Mouse (Mus musculus) midbrain, embryonic 12.5 days (tissue): Measurements from ENCODE around the gene Gm20388. TPM values are rescaled to one million over a fixed set of nuclear protein-coding genes. Genes with fewer than 3 reads are reported as not detected.

Experiments
- ATAC-seq: fragments of 200-750 bp; cut with Nextera tagmentation; 2 replicates; pipeline ENCODE4 v1.8.0; 2017; ENCODE audit warnings: low read depth, moderate TSS enrichment, moderate library complexity; ENCODE audit not compliant: low FRiP score
- H3K27ac ChIP-seq: fragments of 300-500 bp; sonication (generic); replicated peaks from 2 replicates; pipeline ENCODE4 v1.5.1; 2016; ENCODE audit warnings: mild to moderate bottlenecking
- H3K27me3 ChIP-seq: fragments of 300-500 bp; sonication (generic); 2 replicates; pipeline ENCODE4 v1.6.1; 2016; ENCODE audit warnings: mild to moderate bottlenecking
- H3K36me3 ChIP-seq: fragments of 300-500 bp; sonication (generic); 2 replicates; pipeline ENCODE4 v1.6.1; 2016
- H3K4me1 ChIP-seq: fragments of 300-500 bp; sonication (generic); 2 replicates; pipeline ENCODE4 v1.6.1; 2016
- H3K4me2 ChIP-seq: fragments of 300-500 bp; sonication (generic); replicated peaks from 2 replicates; pipeline ENCODE4 v1.6.1; 2016; ENCODE audit warnings: mild to moderate bottlenecking, moderate library complexity
- H3K4me3 ChIP-seq: fragments of 300-500 bp; sonication (generic); 2 replicates; pipeline ENCODE4 v1.5.1; 2016; ENCODE audit warnings: mild to moderate bottlenecking
- H3K9ac ChIP-seq: fragments of 300-500 bp; sonication (generic); replicated peaks from 2 replicates; pipeline ENCODE4 v1.6.1; 2016; ENCODE audit warnings: mild to moderate bottlenecking, moderate library complexity
- H3K9me3 ChIP-seq: fragments of 300-500 bp; sonication (generic); 2 replicates; pipeline ENCODE4 v1.6.1; 2016; ENCODE audit warnings: mild to moderate bottlenecking
- WGBS: fragments of 180-500 bp; shearing (Covaris S2); methylation state at CpG from one replicate; pipeline ENCODE4 v1.1.7; 2016; 5-methylcytosine and 5-hydroxymethylcytosine counted together
- polyA plus RNA-seq: library from polyadenylated mRNA; unstranded; fragments of >200 nt; fragmentation: Nextera tagmentation; extraction: Ambion mirVana; gene quantifications from 2 replicates; pipeline ENCODE4 v1.2.1, GENCODE M21; 2016

Gene Gm20388
- polyA plus RNA-seq, 1 experiment from 2014 or later, result not detected

DNA sequence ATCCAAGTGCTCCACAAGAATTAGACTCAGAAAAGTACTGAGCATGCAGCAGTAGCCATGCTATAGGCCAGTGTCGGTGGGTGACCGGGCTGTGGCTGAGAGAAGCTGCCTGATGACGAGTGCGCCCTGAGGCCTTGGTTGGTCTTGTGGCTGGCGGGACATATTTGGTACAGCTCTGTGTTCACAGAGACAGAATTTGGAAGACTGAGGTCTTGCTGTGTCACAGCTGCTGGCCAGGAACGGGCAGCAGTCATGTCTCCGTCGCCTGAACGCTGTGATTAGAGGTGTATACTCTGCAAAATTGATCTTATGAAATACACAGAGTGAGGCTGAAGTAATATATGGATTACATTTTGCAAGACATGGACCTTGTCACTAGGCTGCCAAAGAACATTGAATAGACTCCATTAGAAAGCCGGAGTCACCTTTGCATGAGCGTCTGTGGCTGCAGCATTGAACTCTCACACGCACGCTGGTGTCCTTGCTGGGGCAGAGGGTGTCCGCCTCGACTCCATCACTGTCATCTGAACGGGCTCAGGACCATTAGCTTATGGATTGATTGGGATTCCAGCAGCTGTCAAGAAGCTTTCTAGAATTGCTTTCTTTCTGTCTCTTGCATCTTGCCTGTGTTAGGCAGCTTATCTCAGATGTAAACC lies 5.7 kb downstream of the Gm20388 start:
- H3K4me3 ChIP-seq, result no peak overlapping the region
- no peaks in the 10 kb centered on the region for H3K27me3 ChIP-seq
- no peak for ATAC-seq
- no peak overlapping the region for H3K9ac ChIP-seq
- 0 out of 2 replicates have a peak overlapping the region, but pooled peaks have one; percentile 3 for H3K27ac ChIP-seq
- H3K9me3 ChIP-seq, result no peaks in the 10 kb centered on the region
- 88% methylated on average over 16 of the region's 16 CpGs for WGBS
- no peak overlapping the region for H3K4me2 ChIP-seq
- H3K4me1 ChIP-seq, result peaks cover 50% of the 10 kb centered on the region
- H3K36me3 ChIP-seq, result peaks cover 11% of the 10 kb centered on the region; the same call in 1 of the 2 replicates

DNA sequence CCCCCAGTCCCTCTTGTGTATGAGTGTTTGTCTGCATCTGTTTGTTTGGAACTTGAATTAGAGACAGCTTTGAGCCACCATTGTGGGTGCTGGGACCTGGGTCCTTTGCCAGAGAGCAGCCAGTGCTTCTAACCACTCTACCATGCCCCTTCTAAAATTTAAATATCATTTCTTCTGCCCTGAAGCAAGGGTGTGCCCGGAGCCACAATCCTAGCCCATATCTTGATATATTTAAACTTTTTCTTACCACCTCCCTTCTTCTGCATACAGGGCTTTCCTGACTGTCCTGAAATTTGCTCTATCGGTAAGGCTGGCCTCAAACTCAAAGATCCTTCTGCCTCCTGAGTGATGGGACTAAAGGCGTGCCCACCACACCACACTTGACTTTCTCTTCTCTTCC lies 6.8 kb downstream of the Gm20388 start:
- Histone ChIP-seq H3K4me3 (no peak overlapping the region), H3K9ac (no peak overlapping the region), H3K27me3 (no peaks in the 10 kb centered on the region), H3K9me3 (no peaks in the 10 kb centered on the region), H3K36me3 (peaks cover 11% of the 10 kb centered on the region; the same call in 1 of the 2 replicates), H3K4me2 (no peak overlapping the region), H3K27ac (no peak overlapping the region), H3K4me1 (peaks cover 45% of the 10 kb centered on the region)
- no peak for ATAC-seq
- 97% methylated on average over 3 of the region's 3 CpGs for WGBS

DNA sequence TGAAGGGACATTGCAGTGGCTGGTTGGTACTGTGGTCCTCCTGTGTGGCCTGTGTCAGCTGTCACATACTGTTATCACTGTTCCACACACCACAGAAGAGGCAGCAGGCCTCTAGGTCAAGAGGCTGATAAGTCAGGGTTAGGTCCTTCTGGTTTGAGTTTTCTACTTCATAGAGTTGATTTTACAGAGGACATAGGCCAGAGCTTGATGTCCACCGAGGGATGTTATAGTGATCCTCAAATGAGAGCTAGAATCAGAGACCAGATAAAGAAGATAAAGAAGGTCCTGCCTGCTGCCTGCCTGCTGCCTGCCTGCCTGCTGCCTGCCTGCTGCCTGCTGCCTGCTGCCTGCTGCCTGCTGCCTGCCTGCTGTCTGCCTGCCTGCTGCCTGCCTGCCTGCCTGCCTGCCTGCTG lies 7.5 kb downstream of the Gm20388 start:
- Histone ChIP-seq H3K27me3 (no peaks in the 10 kb centered on the region), H3K4me2 (no peak overlapping the region), H3K4me1 (peaks cover 39% of the 10 kb centered on the region), H3K9ac (no peak overlapping the region), H3K4me3 (no peak overlapping the region), H3K9me3 (no peaks in the 10 kb centered on the region), H3K27ac (no peak overlapping the region), H3K36me3 (peaks cover 11% of the 10 kb centered on the region; the same call in 1 of the 2 replicates)
- WGBS, result 76% methylated on average over 1 of the region's 1 CpGs
- no peak for ATAC-seq

DNA sequence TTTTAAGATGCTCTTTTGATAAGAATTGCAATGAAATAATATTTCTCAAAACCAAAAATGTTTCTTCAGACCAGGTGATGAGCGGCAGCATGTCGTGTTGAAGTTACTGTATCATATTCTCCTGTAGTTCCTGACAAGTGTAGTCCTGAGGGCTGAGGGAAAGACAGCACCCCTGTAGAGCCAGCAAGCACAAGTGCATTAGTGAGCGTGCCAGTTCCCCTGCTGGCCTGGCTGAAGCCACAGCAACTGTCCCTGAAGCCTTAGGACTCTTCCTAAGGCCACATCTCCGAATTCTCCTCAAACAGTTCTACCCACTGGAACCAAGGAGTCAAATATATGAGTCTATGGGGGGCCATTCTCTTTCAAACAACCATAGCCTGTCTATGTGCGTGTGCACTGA lies 12.6 kb downstream of the Gm20388 start:
- ATAC-seq, result no peak
- no peak overlapping the region for H3K4me2 ChIP-seq
- H3K4me1 ChIP-seq, result peaks cover 13% of the 10 kb centered on the region; the same call in 1 of the 2 replicates
- H3K9me3 ChIP-seq, result no peaks in the 10 kb centered on the region
- H3K4me3 ChIP-seq, result no peak overlapping the region
- H3K27ac ChIP-seq, result no peak overlapping the region
- H3K27me3 ChIP-seq, result no peaks in the 10 kb centered on the region
- 88% methylated on average over 5 of the region's 5 CpGs for WGBS
- H3K36me3 ChIP-seq, result peaks cover 17% of the 10 kb centered on the region; the same call in 1 of the 2 replicates
- no peak overlapping the region for H3K9ac ChIP-seq

DNA sequence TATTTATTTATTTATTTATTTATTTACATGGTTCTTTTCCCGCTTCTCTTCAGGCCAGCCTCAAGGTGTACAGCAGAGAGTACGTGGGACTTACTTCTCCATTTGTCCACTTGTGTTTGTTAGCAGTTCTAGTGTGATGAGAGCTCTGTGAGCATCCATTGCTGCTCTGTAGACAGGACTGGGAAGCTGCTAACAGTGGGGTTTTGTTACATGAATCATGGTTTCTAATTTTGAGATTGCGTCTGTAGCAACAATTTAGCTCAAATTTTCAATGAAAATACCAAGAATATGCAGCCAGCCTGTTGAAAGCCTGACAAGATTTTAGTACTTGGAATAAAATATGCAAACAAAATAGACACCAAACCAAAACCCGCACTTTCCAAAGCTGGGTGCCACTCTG lies 14.8 kb downstream of the Gm20388 start:
- Histone ChIP-seq H3K4me1 (peaks cover 17% of the 10 kb centered on the region; the same call in 1 of the 2 replicates), H3K27me3 (no peaks in the 10 kb centered on the region), H3K4me2 (no peak overlapping the region), H3K36me3 (0 out of 2 replicates have a peak, but pooled peaks cover 11% of the 10 kb centered on the region), H3K4me3 (no peak overlapping the region), H3K9ac (no peak overlapping the region), H3K9me3 (no peaks in the 10 kb centered on the region), H3K27ac (no peak overlapping the region)
- ATAC-seq, result no peak
- WGBS, result 93% methylated on average over 4 of the region's 4 CpGs

DNA sequence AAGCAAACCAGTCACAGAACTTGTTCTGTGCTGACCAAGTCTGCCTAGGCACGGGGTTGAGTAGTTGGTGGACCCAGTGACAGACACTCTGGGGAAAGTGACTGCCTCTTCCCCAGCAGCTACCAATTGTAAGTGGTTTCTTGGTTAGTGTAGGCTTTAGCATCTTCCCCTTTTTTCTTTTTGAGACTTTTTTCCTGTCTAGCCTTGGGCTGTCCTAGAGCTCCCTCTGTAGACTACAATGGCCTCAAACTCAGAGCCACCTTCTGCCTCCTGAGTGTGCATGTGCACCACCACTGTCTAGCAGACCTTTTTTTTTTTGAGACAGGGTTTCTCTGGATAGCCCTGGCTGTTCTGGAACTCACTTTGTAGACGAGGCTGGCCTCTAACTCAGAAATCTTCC lies 15.8 kb downstream of the Gm20388 start:
- Histone ChIP-seq H3K4me2 (no peak overlapping the region), H3K27me3 (no peaks in the 10 kb centered on the region), H3K9ac (no peak overlapping the region), H3K36me3 (0 out of 2 replicates have a peak, but pooled peaks cover 11% of the 10 kb centered on the region), H3K4me3 (no peak overlapping the region), H3K4me1 (peaks cover 15% of the 10 kb centered on the region; the same call in 1 of the 2 replicates), H3K27ac (no peak overlapping the region), H3K9me3 (no peaks in the 10 kb centered on the region)
- 85% methylated on average over 2 of the region's 2 CpGs for WGBS
- ATAC-seq, result no peak

DNA sequence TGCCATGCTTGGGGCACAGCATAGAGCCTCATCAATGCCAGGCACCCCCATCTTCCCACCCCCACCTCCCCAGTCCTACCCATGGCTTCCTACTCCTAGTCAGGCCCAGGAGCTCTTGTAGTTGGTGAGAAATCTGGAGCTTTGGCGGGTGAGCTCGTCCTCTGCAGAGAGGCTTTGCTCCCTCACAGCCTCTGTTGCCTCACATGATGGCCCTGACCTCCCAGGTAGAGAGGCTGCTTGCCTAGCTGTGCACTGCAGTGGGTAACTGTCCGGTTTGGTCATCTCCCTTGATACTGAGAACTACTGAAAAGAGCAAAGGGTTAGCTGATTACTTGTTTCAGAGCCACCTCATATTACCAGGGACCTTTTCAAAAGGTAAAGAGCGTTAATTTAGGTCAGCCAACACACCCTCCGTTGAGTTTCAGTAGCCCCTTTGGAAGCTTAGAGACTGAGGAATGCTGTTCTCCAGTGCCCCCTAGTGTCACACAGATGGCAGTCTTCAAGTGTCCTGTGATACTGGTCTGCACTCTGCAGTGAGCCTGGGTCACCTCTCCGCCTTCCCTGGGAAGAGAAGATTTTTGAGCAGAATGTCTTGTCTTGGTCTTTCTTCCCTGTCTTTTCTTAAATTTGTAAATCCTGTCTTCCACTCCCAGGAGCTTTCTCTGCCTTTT lies 16.9 kb downstream of the Gm20388 start:
- Histone ChIP-seq H3K4me1 (peaks cover 10% of the 10 kb centered on the region; the same call in 1 of the 2 replicates), H3K9ac (no peak overlapping the region), H3K4me2 (no peak overlapping the region), H3K27ac (no peak overlapping the region), H3K27me3 (no peaks in the 10 kb centered on the region), H3K36me3 (peaks cover 18% of the 10 kb centered on the region; the same call in 1 of the 2 replicates), H3K9me3 (no peaks in the 10 kb centered on the region), H3K4me3 (no peak overlapping the region)
- 44% methylated on average over 6 of the region's 6 CpGs for WGBS
- ATAC-seq, result no peak

DNA sequence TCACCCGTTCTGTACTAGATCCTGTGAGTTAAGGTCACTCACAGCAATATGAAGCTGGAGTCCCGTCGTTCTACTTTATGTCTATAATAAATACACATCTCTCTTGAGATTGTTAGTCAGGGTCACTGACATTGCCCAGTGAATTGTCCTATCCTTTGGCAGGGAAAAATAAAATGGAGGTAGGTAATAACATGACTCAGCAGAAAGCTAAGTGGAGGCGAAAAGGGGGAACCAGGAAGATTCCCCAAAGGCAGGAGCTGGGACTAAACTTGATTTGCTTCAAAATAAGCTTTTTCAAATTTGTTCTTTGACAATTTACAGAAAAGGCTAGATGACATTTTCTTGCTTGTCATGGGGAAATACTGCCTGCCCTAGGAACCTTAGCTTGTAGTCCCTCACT lies 20.7 kb downstream of the Gm20388 start:
- no peaks in the 10 kb centered on the region for H3K9me3 ChIP-seq
- peaks cover 34% of the 10 kb centered on the region for H3K36me3 ChIP-seq
- no peak for ATAC-seq
- H3K27ac ChIP-seq, result no peak overlapping the region
- peaks cover 10% of the 10 kb centered on the region; the same call in 1 of the 2 replicates for H3K4me1 ChIP-seq
- WGBS, result 91% methylated on average over 4 of the region's 4 CpGs
- H3K4me3 ChIP-seq, result no peak overlapping the region
- H3K4me2 ChIP-seq, result no peak overlapping the region
- H3K27me3 ChIP-seq, result no peaks in the 10 kb centered on the region
- no peak overlapping the region for H3K9ac ChIP-seq

DNA sequence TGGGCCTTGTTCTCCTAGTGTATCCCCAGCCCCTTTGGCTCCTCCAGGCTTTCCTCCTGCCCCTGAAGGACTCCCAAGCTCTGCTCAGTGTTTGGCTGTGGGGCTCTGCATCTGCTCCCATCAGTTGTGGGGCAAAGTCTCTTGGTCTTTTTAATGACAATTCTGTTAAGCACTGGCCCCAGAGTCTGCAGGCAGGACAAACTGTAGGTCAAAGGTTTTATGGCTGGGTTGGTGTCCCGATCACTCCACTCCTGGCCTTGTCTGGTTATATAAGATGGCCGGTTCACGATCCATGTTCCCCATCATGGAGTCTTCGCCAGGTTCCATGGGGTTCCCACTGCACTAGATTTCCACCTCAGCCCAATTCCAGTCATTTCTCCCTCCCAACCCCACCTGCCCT lies 23.0 kb downstream of the Gm20388 start:
- Histone ChIP-seq H3K27me3 (no peaks in the 10 kb centered on the region), H3K36me3 (peaks cover 44% of the 10 kb centered on the region), H3K4me2 (no peak overlapping the region), H3K9me3 (no peaks in the 10 kb centered on the region), H3K27ac (no peak overlapping the region), H3K9ac (no peak overlapping the region), H3K4me3 (no peak overlapping the region), H3K4me1 (peaks cover 6% of the 10 kb centered on the region; the same call in 1 of the 2 replicates)
- ATAC-seq, result no peak
- WGBS, result 96% methylated on average over 4 of the region's 4 CpGs

DNA sequence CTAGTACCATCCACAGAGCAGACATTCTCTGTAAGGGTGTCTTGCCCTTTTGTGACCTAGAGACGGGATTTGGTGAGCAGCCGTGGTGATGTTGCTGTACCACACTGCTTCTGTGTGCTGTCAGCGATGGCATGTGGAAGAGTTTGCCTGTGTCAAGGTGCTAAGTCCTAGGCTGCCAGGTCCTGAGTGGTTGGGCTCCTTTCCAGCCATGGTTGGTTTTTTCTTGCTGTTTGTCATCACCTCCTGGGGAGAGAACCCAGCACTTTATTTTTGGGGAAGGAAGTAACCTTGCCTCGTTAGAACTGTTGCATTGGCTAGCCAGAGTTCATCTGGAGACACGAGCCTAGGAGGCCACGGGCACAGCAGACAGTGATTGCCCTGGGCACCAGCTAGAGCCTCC lies 24.9 kb downstream of the Gm20388 start:
- no peak overlapping the region for H3K27ac ChIP-seq
- no peaks in the 10 kb centered on the region for H3K27me3 ChIP-seq
- no peaks in the 10 kb centered on the region for H3K9me3 ChIP-seq
- H3K4me3 ChIP-seq, result no peak overlapping the region
- ATAC-seq, result no peak
- H3K4me2 ChIP-seq, result no peak overlapping the region
- H3K9ac ChIP-seq, result no peak overlapping the region
- 88% methylated on average over 6 of the region's 6 CpGs for WGBS
- peaks cover 51% of the 10 kb centered on the region for H3K36me3 ChIP-seq
- 0 out of 2 replicates have a peak, but pooled peaks cover under 1% of the 10 kb centered on the region for H3K4me1 ChIP-seq

DNA sequence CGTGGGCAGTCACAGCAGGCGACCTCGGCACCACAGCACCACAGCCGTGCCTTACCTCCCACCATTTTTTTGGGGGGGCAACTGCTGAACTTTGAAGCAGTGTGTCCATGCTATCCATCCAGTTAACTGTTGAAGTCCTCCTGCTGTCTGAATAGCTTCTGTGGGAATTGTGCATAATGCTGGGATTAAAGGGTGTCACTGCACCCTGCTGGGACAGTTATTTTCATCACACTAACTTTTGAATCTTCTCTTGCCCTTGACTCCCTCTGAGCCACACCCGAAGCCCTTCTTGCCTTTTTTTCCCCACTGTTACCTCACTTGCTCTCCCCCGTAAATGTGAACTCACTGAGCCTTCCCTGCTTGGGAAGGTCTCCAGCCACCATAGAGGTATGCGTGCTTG lies 27.8 kb downstream of the Gm20388 start:
- no peak for ATAC-seq
- no peak overlapping the region for H3K9ac ChIP-seq
- 86% methylated on average over 7 of the region's 7 CpGs for WGBS

DNA sequence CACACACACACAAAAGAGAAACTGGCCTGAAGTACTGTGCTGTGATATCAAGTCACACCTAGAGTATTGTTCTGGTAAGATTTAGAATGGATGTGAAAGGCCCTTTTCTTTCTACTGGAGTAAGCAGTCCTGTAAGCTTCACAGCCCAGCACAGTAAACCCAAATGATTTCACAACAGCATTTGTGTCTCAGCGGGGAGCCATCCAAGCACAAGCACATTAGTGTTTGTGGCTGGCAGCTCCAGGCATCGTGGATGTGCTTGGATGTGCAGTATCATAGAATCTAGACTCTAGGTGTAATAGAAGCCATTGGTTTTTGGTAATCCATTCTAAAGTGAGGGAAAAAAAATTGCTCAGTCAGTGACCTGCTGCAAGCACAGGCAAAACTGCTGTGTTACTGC lies 28.7 kb downstream of the Gm20388 start:
- no peak overlapping the region for H3K4me3 ChIP-seq
- WGBS, result 92% methylated on average over 2 of the region's 2 CpGs
- no peak for ATAC-seq

More for the DNA sequence above, 27.8 kb downstream of the Gm20388 start:
- peaks cover 61% of the 10 kb centered on the region for H3K36me3 ChIP-seq
- no peak overlapping the region for H3K27ac ChIP-seq
- H3K4me3 ChIP-seq, result no peak overlapping the region
- no peak overlapping the region for H3K4me2 ChIP-seq
- H3K27me3 ChIP-seq, result no peaks in the 10 kb centered on the region
- H3K9me3 ChIP-seq, result no peaks in the 10 kb centered on the region
- no peaks in the 10 kb centered on the region for H3K4me1 ChIP-seq

More for the DNA sequence above, 28.7 kb downstream of the Gm20388 start:
- no peaks in the 10 kb centered on the region for H3K27me3 ChIP-seq
- no peak overlapping the region for H3K4me2 ChIP-seq
- H3K4me1 ChIP-seq, result no peaks in the 10 kb centered on the region
- peaks cover 61% of the 10 kb centered on the region for H3K36me3 ChIP-seq
- H3K9me3 ChIP-seq, result no peaks in the 10 kb centered on the region
- no peak overlapping the region for H3K9ac ChIP-seq
- no peak overlapping the region for H3K27ac ChIP-seq
